Mouse (Mus musculus): ENCODE data around the gene Tex21.

- TF ChIP-seq POLR2A (IDR thresholded peaks at IDR 0.05; ENCODE audit: low read depth, low read length): no peak; the same call in 1 of the 2 replicates
- TF ChIP-seq CTCF (IDR thresholded peaks at IDR 0.05; ENCODE audit: extremely low read depth, insufficient read length, insufficient replicate concordance, low read depth, low read length): no peak
Measured at GRCm38 (mm10) chr12:76255499-76255875, 8.9 kb upstream of the Tex21 start.
